Mouse (Mus musculus) frontal cortex, postnatal 36 days (tissue): Measurements from ENCODE around the gene Tbrg1.

ENCODE experiments used
- DNase-seq, 2 experiments: peaks; one replicate each; pipeline ENCODE4 v3.0.0; 2022; ENCODE audit warnings: low spot score in 2 of 2

Gene Tbrg1

DNA sequence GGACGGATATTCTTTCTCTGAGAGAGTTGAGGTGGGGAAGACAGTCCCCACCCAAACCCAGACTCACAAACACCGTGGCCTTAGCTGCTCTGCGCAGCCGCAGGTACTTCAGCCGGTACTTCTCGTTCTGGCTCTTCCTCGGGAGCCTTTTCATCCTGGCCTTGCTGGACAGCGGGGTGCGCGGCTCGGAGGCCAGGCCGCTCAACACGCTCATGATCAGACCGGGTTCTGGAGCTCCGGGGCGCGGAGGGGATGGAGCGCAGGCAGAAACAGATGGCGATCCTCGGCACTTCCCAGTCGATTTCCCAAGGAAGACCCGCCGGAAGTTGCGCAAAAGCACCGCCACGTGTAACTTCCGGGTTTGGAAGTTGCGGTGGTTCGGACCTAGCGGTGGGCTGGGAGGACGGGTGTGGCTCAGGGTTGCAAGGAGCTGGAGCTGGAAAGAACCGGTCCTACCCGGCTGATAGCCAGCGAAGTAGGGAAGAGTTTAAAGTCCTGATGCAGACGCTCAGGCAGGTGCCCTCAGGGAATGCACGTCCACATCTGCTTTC is at the start of gene Tbrg1:
Gene Tbrg1 (minus strand): TSS at position 382 of the 551 bp plus-strand sequence.
- peak; percentile 82 to 84 for DNase-seq

DNA sequence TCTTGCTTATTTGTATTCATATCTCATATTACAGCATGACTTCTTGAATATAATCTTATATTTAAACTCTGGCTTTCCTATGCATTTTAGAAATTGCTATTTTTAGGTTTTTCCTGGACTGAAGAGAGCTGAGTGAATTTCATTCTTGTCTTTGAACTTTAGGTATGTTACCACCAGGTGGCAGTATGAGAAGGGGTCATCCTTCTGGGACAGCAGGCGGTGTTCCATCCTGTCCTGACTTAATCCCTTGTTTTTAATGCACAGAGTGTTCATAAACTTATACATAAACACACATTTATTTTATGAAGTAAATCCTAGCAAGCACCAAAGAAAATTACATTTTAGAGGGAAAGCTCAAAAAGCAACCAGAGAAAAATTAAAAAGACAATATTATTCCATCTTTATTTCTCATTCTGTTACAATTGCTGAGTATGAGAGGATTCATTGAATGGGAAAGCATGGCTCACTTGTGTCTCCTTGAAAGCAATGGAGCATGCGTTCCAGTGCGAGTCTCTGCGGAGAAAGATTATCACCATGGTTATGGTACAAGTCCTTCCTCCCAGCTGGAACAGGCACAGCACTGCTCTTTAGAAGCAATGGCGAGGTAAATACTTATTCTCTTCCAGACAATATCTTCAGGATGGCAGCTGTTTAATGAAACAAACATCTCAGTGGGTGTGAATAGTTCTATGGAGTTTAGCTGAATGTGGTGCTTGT is 33.0 kb upstream of the Tbrg1 start:
- no peak for DNase-seq

GRCm38 (mm10) chr9:37687941-37688303 is 30.8 kb upstream of the Tbrg1 start:
- DNase-seq = no peak

DNA sequence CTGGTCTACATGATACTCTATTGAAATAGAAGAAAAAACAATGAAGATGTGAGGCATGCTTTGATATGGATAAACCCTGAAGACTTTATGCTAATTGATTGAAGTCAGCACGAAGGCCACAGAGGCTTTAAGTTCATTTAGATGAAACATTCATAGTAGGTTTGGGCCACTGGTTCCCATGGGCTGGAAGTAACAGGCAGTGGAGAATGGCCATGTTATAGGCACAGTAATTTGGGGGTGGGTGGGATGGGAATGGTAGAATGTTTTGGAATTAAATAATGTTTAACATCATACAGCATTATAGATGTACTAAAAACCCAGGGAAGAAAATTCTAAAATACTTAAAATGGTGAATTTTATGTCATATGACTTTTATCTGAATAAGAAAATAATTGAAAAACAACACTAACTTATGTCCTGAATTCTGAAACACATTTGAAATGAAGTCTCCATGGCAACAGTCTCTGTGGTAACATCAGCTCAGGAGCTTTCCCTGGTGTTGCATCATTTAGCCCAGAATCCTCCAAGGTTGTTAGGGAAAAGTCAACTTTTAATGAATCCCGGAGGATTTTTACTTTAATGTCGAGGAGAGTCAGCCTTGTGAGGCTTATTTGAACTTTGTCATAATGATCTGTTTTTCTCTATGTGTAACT is 30.3 kb upstream of the Tbrg1 start:
- no peak for DNase-seq

GRCm38 (mm10) chr9:37681123-37681522 is 24.0 kb upstream of the Tbrg1 start:
- peak in 1 of 2 experiments; percentile 50 for DNase-seq

GRCm38 (mm10) chr9:37675287-37675686 is 18.2 kb upstream of the Tbrg1 start:
- peak; percentile 49 to 79 for DNase-seq

GRCm38 (mm10) chr9:37670261-37670660 is 13.1 kb upstream of the Tbrg1 start:
- no peak for DNase-seq

DNA sequence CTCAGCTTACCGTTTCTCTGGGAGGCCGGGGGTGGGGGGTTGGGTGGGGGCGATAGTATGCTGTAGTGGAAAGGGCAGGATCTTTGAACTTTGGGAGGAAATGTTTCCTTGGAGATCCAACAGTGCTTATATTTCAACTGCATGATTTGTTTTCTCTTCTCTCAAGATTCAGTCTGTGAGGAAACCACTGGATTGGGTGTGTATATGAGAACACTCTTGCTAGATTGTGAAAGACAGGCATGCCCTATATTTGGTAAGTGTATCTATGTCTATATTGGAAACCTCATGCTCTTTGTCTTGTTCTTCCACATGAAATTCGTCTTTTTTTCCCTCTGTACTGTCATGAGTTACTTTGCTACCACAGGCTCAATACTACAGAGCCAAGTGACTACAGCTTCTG is 12.6 kb upstream of the Tbrg1 start:
- DNase-seq = no peak

GRCm38 (mm10) chr9:37669115-37669514 is 12.0 kb upstream of the Tbrg1 start, which contains the start of gene Panx3:
TSS of gene Panx3 (minus strand) at chr9:37669235.
- no peak for DNase-seq

DNA sequence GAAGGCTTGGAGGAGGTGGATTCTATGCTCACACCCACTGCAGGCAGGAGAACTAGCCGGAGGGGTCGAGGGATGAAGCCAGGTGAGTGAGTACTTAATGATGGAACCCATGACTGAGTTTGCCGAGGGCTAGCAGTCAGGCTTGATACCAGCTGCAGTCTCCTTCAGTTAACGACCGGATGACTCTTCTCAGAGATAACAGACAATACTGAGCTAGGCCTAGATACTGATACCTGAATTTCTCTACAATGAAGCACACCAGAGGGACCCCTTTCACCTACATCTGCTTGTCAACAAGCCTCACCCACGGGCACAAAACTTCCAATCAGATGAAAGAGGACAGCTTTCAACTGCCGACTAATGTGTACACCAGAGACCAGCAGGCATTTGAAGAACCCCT is 8.9 kb upstream of the Tbrg1 start:
- DNase-seq = no peak

GRCm38 (mm10) chr9:37664604-37665003 is 7.5 kb upstream of the Tbrg1 start:
- no peak for DNase-seq

DNA sequence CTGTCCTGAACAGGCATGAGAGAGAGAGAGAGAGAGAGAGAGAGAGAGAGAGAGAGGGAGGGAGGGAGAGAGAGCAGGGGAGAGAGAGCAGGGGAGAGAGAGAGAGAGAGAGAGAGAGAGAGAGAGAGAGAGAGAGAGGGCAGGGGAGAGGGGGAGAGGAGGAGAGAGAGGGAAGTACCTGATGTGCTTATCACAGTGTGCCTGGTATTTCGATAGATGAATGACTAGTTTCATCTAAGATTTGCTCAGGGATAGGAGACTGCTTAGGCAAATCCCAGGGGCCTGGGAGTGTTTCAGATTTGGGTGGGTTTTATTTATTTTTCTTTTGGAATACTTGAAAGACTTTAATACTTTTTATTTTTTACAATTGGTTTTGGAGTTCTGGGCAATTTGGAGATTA is 6.1 kb upstream of the Tbrg1 start:
- no peak for DNase-seq

DNA sequence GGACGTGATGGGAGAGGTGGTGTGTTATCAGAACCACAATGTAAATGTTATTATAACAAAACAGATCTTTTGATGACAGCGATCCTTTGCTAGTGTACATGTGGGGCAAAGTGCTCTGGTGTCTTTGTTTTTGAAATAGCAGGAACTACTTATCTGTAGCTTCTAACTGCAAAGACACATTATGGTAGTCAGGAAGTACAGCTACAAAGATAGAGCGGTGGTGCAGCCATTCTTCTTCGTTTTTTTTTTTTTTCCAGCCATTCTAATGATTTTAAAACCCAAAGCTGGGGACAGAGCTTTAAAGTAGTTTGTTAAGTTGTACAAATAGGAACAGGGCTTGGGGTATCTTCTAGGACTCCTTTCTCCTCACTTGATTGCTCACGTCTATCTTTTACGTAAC is 2.3 kb upstream of the Tbrg1 start:
- DNase-seq = no peak

DNA sequence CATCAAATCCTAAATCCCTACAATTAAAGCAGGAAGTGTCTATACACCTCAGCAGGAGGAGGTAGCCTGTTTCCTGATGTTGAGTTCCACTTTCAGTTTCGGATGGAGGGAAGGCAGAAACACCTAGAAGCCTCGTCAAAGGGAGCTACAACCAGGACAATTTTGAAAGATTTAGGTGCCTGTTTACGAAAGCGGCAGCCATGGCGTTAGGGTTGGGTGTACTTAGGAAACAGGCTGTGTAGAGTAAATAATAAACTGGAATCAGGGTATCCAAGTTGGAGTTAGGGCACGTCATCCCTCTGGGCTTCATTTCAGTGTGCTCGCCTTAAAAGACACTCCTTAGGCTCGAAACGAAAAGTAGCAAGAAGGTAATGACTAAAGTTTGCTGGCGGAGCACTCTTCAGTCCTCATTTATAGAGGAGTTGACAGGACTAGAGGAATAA is 652 bp downstream of the Tbrg1 start:
- DNase-seq = no peak

- DNase-seq = no peak
These were observed 1.2 kb downstream of the Tbrg1 start for GRCm38 (mm10) chr9:37655961-37656360.

GRCm38 (mm10) chr9:37653836-37654235 is 3.3 kb downstream of the Tbrg1 start:
- no peak for DNase-seq

- DNase-seq = no peak
These were observed 6.5 kb downstream of the Tbrg1 start for GRCm38 (mm10) chr9:37650639-37651038.

DNA sequence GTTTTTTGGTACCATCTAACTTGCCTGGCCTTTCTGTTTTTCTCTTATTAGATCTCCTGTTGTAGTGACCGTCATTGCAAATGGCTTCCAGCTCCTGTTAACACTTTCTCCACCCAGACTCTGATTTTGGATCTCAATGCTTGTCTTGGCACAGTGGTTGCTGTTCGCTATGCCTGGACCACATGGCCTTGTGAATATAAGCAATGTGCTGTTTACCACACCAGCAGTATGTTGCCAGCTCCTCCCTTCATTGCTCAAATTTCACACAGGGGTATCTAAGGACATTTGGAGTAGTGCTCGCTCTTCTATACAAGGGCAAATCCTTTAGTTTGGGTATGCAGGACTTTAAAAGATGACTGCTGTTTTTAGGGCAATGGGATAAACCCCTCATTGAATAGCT is 10.9 kb downstream of the Tbrg1 start:
- no peak for DNase-seq

DNA sequence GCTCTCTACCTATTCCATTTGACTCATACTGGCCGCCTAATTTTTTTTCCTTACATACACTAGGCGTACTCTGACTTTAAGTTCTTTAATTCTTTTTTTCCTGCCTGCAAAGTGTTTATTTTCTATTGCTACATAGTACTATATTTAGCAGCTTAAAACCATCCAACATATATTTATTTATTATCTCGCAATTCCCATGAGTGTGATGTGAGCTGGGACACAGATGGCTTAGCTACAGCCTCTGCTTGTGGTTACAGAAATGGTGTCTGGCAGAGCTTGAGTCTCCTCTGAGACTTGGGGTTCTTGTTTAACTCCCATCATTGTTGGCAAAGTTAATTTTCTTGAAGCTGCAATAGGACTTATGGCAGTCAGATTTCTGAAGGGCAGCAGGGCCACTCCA is 18.4 kb downstream of the Tbrg1 start:
- DNase-seq = no peak

DNA sequence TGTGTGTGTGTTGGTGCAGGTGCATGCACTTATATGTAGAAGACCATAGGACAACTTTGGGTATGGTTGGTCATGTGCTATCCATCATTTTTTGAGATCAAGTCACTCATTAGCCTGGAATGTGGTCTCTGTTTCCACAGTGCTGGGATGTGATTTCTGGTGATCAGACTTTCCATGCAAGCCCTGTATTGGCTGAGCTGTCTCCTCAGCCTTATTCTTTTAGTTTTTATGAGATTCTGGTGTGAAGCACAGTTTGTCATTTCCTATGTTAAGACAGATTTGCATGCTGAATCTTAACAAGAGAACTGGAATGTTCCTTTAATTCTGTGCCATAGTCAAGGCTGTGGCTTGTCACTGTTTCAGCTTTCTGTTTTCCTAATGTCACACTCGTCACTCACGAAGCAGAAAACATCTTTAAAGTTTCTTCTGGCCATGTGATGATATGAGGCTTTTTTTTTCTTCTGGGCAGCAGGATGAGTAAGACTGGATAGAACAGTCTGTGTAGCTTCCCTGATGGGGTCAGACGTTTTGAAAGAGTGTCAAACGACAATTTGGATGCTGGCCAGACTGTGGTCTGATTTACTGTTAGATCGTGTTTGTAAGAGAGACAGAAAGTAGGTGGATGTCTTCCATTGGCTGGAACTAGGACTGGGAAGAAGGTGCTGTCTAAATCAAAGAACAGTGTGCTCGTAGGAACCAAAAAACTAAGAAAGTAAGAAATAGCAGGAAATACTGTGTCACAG is 20.1 kb downstream of the Tbrg1 start:
- DNase-seq = no peak

DNA sequence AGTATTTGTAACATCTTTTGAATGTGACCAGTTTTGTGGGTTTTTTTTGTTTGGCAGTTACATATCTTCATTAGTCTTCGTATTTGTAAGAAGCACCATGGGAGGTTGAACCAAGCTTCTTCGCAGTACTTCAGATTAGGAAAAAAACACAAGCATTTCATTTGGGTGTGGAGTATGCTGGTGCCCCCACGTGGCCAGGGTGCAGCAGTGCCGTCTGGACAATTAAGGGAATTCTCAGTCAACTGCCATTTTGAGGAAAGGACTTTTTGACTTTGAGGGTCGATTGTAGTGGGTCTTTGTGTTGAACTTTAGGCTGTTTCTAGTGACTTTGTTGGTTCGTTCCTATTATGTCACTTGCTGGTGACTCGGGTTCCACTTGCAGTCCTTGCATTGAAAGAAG is 20.8 kb downstream of the Tbrg1 start:
- peak; percentile 45 to 68 for DNase-seq

GRCm38 (mm10) chr9:37634269-37634668 is 22.8 kb downstream of the Tbrg1 start:
- no peak for DNase-seq
